Mouse (Mus musculus): ENCODE measurements around the gene Klk15.
"Not testable (repeated sequence)": the region's sequence is repeated elsewhere in the genome, so short reads cannot be mapped to it uniquely, and the experiment has no call there.

The Klk15 gene

DNA sequence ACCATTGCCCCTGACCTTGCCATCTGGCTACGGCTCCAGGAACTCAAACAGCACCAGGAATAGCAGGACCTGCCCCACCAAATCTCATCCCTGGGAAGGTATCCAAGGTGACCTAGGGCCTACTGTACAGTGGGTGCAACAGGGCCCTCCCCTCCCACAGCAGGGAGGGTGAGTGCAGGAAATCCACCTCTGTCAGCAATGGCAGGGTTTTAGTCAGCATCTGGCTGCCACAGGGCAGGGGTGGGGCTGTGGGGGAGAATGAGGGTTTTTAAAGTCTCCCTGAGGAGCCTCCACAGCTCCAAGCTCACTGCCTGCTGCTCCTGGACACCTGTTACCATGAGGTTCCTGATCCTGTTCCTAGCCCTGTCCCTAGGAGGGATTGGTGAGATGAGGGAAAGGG lies 42.2 kb downstream of the Klk15 start, which contains the start of gene Klk1b9:
Gene Klk1b9, plus strand, starts transcription at position 301 of the 400 bp plus-strand sequence.
- not testable (repeated sequence) for DNase-seq (ENCODE audit: low read depth, low spot score)

DNA sequence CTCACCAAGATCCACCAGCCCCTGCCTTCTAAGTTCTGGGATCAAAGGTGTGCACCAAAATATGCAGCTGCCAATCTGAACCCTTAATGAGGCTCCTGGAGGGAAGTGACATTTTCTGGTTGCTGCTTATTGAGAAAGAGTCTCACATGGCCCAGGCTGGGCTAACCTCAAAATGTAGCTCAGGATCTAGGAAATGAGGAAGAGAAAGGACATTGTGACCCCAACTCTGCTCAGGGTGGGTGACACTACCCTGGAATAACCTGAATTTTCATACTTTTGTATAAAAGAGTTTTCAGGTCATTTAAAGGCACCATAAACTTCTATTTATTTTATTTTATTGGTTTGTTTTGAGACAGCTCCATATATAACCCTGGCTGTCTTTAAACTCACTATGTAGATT lies 52.1 kb downstream of the Klk15 start:
- DNase-seq (ENCODE audit: low read depth, low spot score) = no peak

Measured in WW6 (cell line).